Comparison of ENCODE assay signal across 15 mouse cellular contexts in genomic region chr16:86252630-86253029, GRCm38 (mm10).
A peak's percentile ranks its signal among the peaks of the same experiment; 100 is the strongest.
DNase-seq lines count a peak whose midpoint lies in the region; ATAC-seq and TF ChIP-seq lines count a peak whose summit lies in the region.
"Had no signal": no experiment of that assay in that cellular context is flagged by ENCODE, and none has a peak within 500 bp of the region (broad histone marks: within the 10 kb centered on the region; RNA-seq: fewer than 3 reads in every experiment).

No protein-coding gene starts in this region.

- H3K9me3 ChIP-seq in heart, embryonic 10.5 days = no peaks in the 10 kb centered on the region
- no peaks in the 10 kb centered on the region for H3K9me3 ChIP-seq in lung, postnatal 0 days (ENCODE audit: low read length)
- no peaks in the 10 kb centered on the region for H3K9me3 ChIP-seq in heart, embryonic 15.5 days (replicated peaks)
- H3K9me3 ChIP-seq: midbrain, embryonic 10.5 days had no signal

- TF ChIP-seq EP300 in lung, postnatal 0 days (IDR thresholded peaks at IDR 0.05) = peak; percentile 95

- no peaks in the 10 kb centered on the region for H3K36me3 ChIP-seq in heart, embryonic 10.5 days
- no peaks in the 10 kb centered on the region for H3K36me3 ChIP-seq in lung, postnatal 0 days (ENCODE audit: insufficient read depth, low read length)
- H3K36me3 ChIP-seq in heart, embryonic 15.5 days = no peaks in the 10 kb centered on the region
- H3K36me3 ChIP-seq: midbrain, embryonic 10.5 days had no signal

- no peaks in the 10 kb centered on the region for H3K4me1 ChIP-seq in heart, embryonic 10.5 days
- no peaks in the 10 kb centered on the region for H3K4me1 ChIP-seq in lung, postnatal 0 days (ENCODE audit: insufficient read depth, low read depth, low read length)
- no peaks in the 10 kb centered on the region for H3K4me1 ChIP-seq in heart, embryonic 15.5 days (replicated peaks)
- H3K4me1 ChIP-seq: midbrain, embryonic 10.5 days had no signal

- H3K4me3 ChIP-seq in heart, embryonic 10.5 days = no peak overlapping the region
- no peak overlapping the region for H3K4me3 ChIP-seq in lung, postnatal 0 days (ENCODE audit: low read depth, low read length)
- no peak overlapping the region for H3K4me3 ChIP-seq in heart, embryonic 15.5 days
- H3K4me3 ChIP-seq: erythroblast, embryonic 14.5 days; layer of hippocampus, adult 2 months; midbrain, embryonic 10.5 days had no signal

- no peak overlapping the region for H3K4me2 ChIP-seq in lung, postnatal 0 days (replicated peaks; ENCODE audit: low read depth, low read length)
- H3K4me2 ChIP-seq in heart, embryonic 15.5 days = no peak overlapping the region

- no peak for TF ChIP-seq CTCF in lung, postnatal 0 days (IDR thresholded peaks at IDR 0.05)

- H3K27ac ChIP-seq in heart, embryonic 10.5 days = no peak overlapping the region
- H3K27ac ChIP-seq in lung, postnatal 0 days (ENCODE audit: low read length) = no peak overlapping the region
- peak overlapping the region; percentile 40; the same call in 1 of the 2 replicates for H3K27ac ChIP-seq in heart, embryonic 15.5 days
- H3K27ac ChIP-seq: layer of hippocampus, adult 2 months; liver, embryonic 14.5 days; midbrain, embryonic 10.5 days had no signal

- H3K9ac ChIP-seq in lung, postnatal 0 days (replicated peaks; ENCODE audit: low read depth) = no peak overlapping the region
- H3K9ac ChIP-seq in heart, embryonic 15.5 days = no peak overlapping the region
- H3K9ac ChIP-seq: forebrain, postnatal 0 days; liver, embryonic 14.5 days had no signal

- no peaks in the 10 kb centered on the region for H3K27me3 ChIP-seq in heart, embryonic 10.5 days (ENCODE audit: insufficient read depth, poor library complexity, severe bottlenecking)
- no peaks in the 10 kb centered on the region for H3K27me3 ChIP-seq in lung, postnatal 0 days (replicated peaks; ENCODE audit: insufficient read depth, low read length)
- no peaks in the 10 kb centered on the region for H3K27me3 ChIP-seq in heart, embryonic 15.5 days

- ATAC-seq in lung, postnatal 0 days = peak; percentile 87
- peak; percentile 73; the same call in 1 of the 2 replicates for ATAC-seq in heart, embryonic 15.5 days (replicated peaks; ENCODE audit: insufficient number of reproducible peaks, insufficient read depth, low FRiP score, low read depth)
- ATAC-seq in frontal cortex, adult (ENCODE audit: low TSS enrichment) = no peak
- ATAC-seq: forebrain, postnatal 0 days had no signal

- DNase-seq in heart, adult 11 months = peak; percentile 97
- no peak for DNase-seq in heart, embryonic 10.5 days (ENCODE audit: low spot score)
- peak; percentile 55 for DNase-seq in lung, postnatal 0 days (ENCODE audit: low spot score)
- no peak for DNase-seq in lung, postnatal 10 days
- DNase-seq in skeletal muscle tissue, adult 2 months (ENCODE audit: low read depth, low spot score) = peak; percentile 10
- DNase-seq in gastrocnemius, postnatal 4 days (ENCODE audit: low spot score in 2 of 2) = no peak
- DNase-seq: cerebellum, adult 11 months; forebrain, postnatal 0 days; thymus, postnatal 4 days had no signal

Comparison
In these comparisons a context has a peak if more than half of its experiments do, and no peak if none do; other contexts are left out.
1. DNase-seq: peak in heart, adult 11 months (single experiment), lung, postnatal 0 days (single experiment) and skeletal muscle tissue, adult 2 months (single experiment); none in heart, embryonic 10.5 days (single experiment), lung, postnatal 10 days (single experiment) and gastrocnemius, postnatal 4 days (0 of 2).